Mouse (Mus musculus) heart, adult 2 months (tissue): Measurements from ENCODE around the gene Nyap2. TPM values are rescaled to one million over a fixed set of nuclear protein-coding genes. Genes with fewer than 3 reads are reported as not detected.
A peak's percentile ranks its signal among the peaks of the same experiment; 100 is the strongest.

Experiments
- DNase-seq, 2 experiments: peaks; one replicate each; pipeline ENCODE4 v3.0.0; 2021
- H3K27ac ChIP-seq: fragments of 200-600 bp; 2 replicates; pipeline ENCODE4 v1.8.1; 2022
- H3K27me3 ChIP-seq: fragments of 200-500 bp; 2 replicates; pipeline ENCODE4 v1.6.1; 2012; ENCODE audit warnings: mild to moderate bottlenecking, low read length, inconsistent platforms, mixed read lengths; ENCODE audit not compliant: control insufficient read depth, insufficient read depth
- H3K36me3 ChIP-seq: fragments of 200-500 bp; 2 replicates; pipeline ENCODE4 v1.6.1; 2012; ENCODE audit warnings: low read length, inconsistent platforms; ENCODE audit not compliant: control insufficient read depth, insufficient read depth
- H3K4me1 ChIP-seq: fragments of 200-500 bp; 2 replicates; pipeline ENCODE4 v1.6.1; 2011; ENCODE audit warnings: low read length; ENCODE audit not compliant: control insufficient read depth, insufficient read depth
- H3K4me3 ChIP-seq: fragments of 200-600 bp; 2 replicates; pipeline ENCODE4 v1.8.1; 2022
- H3K79me2 ChIP-seq: fragments of 200-500 bp; replicated peaks from 2 replicates; pipeline ENCODE4 v1.6.1; 2012; ENCODE audit warnings: mild to moderate bottlenecking, inconsistent platforms, low read length, moderate library complexity, mixed read lengths; ENCODE audit not compliant: control insufficient read depth, insufficient read depth
- H3K9ac ChIP-seq: fragments of 200-500 bp; 2 replicates; pipeline ENCODE4 v1.6.1; 2012; ENCODE audit warnings: low read depth, mild to moderate bottlenecking, control low read depth, inconsistent platforms, low read length, mixed read lengths
- CTCF ChIP-seq: fragments of 200-600 bp; IDR thresholded peaks from 2 replicates; pipeline ENCODE4 v1.8.1; 2022; ENCODE audit warnings: antibody characterized with exemption, mild to moderate bottlenecking, moderate library complexity
- EP300 ChIP-seq: fragments of 200-500 bp; IDR thresholded peaks from 2 replicates; pipeline ENCODE4 v1.6.1; 2011; ENCODE audit warnings: low read depth, low read length, control low read depth; ENCODE audit not compliant: insufficient read depth
- POLR2A ChIP-seq: fragments of 200-500 bp; IDR thresholded peaks from 2 replicates; pipeline ENCODE4 v1.6.1; 2011; ENCODE audit warnings: mild to moderate bottlenecking, low read depth, low read length, control low read depth; ENCODE audit not compliant: insufficient read depth
- WGBS: fragments of 180-500 bp; shearing (Covaris S2); methylation state at CpG from one replicate; pipeline ENCODE4 v1.1.7; 2018; 5-methylcytosine and 5-hydroxymethylcytosine counted together
- intact Hi-C: fragments of 180-260 bp; cut with DNase I; formaldehyde crosslinking; loops from one replicate; pipeline ENCODE4 v1.15.1; 2025
- polyA plus RNA-seq: library from polyadenylated mRNA; depleted of rRNA; stranded (reverse); fragments of >200 nt; gene quantifications from 2 replicates; pipeline ENCODE4 v1.2.3, GENCODE M21; 2012
- total RNA-seq, 2 experiments: library from RNA; stranded (reverse); gene quantifications; 2 replicates each; pipeline ENCODE4 v1.2.3; 2021

The Nyap2 gene
- total and polyA plus RNA-seq, 3 experiments: not detected

DNA sequence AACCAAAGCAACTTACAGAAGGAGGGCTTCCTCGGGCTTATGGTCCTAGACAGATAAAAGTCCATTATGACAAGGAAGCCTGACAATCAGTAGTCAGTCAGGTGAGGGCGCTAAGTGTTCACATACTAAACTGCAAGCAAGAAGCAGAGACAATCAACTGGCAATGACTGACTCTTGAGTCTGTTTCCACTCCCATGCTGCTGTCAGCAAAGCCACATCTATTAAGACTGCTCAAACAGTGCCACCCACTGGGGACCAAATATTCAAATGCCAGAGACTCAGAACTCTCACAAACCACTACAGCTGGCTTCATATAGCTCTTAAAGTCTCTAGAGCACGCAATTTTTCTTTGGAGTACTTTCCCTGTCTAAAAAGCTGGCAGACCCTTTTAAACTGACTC is 226.6 kb downstream of the Nyap2 start:
- Histone ChIP-seq H3K79me2 (no peaks in the 10 kb centered on the region), H3K4me1 (no peaks in the 10 kb centered on the region), H3K36me3 (no peaks in the 10 kb centered on the region), H3K27me3 (no peaks in the 10 kb centered on the region), H3K27ac (no peak overlapping the region), H3K4me3 (no peak overlapping the region), H3K9ac (no peak overlapping the region)
- no peak for DNase-seq
- intact Hi-C loops: no loop called here
- TF ChIP-seq CTCF (no peak), EP300 (no peak), POLR2A (no peak)
- 43% methylated on average over 3 of the region's 3 CpGs for WGBS

DNA sequence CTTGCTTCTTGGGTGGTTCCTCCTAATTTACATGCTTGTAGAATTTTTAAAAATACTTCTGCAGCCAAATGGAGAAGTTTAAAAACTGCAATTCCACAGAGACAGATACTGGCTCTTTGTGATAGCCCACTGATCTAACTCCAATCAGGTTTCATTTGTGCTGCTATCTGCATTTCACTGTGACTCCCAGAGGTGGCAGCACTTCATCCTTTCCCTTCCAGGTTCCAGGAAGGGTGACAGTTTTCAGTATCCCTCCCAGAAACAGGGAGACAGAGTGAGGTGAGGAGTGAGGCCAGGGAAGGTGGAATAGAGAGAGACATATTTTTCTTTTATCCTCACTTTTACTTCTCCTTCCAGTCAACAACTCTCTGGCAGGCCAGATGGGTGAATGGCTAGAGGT is 230.7 kb downstream of the Nyap2 start:
- intact Hi-C loops: no loop called here
- H3K9ac ChIP-seq: no peak overlapping the region
- no peak for TF ChIP-seq POLR2A
- no peak for TF ChIP-seq EP300
- TF ChIP-seq CTCF: peak; percentile 18; the same call in 1 of the 2 replicates
- no peak for DNase-seq
- no peak overlapping the region for H3K27ac ChIP-seq
- H3K27me3 ChIP-seq: no peaks in the 10 kb centered on the region
- H3K4me3 ChIP-seq: no peak overlapping the region
- H3K4me1 ChIP-seq: no peaks in the 10 kb centered on the region
- no peaks in the 10 kb centered on the region for H3K79me2 ChIP-seq
- H3K36me3 ChIP-seq: no peaks in the 10 kb centered on the region

DNA sequence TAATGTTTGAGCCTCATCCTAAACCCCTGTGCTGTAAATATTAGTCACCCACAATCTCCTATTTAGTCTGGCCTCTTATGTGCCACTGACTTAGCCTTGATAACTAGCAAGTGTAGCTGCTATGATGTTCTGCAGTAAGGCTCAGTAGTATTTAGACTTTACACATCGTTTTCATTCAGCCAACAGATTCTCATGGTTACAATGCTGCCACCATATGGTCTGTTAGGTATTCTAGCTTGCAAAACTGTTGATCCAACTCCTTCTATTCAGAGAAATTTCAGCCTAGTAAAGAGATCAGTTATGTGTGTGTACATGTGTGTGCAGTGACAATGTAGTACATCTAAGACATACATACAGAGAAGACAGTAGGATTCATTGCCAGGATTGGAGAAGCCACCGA is 231.2 kb downstream of the Nyap2 start:
- intact Hi-C loops: no loop called here
- Histone ChIP-seq H3K4me1 (no peaks in the 10 kb centered on the region), H3K36me3 (no peaks in the 10 kb centered on the region), H3K9ac (no peak overlapping the region), H3K79me2 (no peaks in the 10 kb centered on the region), H3K27ac (no peak overlapping the region), H3K4me3 (no peak overlapping the region), H3K27me3 (no peaks in the 10 kb centered on the region)
- no peak for TF ChIP-seq POLR2A
- no peak for TF ChIP-seq CTCF
- no peak for TF ChIP-seq EP300
- DNase-seq: no peak
- 53% methylated on average over 2 of the region's 2 CpGs for WGBS

DNA sequence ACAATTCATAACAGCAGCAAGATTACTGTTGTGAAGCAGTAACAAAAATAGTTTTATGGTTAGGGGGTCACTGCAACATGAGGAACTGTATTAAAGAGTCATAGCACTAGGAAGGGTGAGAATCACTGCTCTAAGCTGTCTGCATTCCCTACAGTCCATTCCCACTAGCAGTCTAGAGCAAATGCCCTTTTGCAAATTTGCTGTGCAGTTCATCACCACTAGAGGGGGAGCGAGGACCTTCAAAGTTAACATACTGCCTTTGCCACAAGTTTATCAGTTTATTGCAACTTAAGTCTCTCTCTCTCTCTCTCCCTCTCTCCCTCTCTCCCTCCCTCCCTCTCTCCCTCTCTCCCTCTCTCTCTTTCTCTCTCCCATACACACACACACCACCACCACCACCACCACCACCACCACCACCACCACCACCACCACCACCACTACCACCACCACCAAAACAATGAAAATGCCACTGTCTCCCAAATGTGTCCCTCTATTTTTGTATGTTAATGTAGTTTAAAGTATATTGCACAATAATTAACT is 233.4 kb downstream of the Nyap2 start:
- Histone ChIP-seq H3K9ac (no peak overlapping the region), H3K27me3 (no peaks in the 10 kb centered on the region), H3K4me1 (no peaks in the 10 kb centered on the region), H3K36me3 (no peaks in the 10 kb centered on the region), H3K27ac (no peak overlapping the region), H3K79me2 (no peaks in the 10 kb centered on the region), H3K4me3 (no peak overlapping the region)
- TF ChIP-seq CTCF (peak; percentile 72), EP300 (no peak), POLR2A (no peak)
- peak; percentile 18 to 46 for DNase-seq
- intact Hi-C loops: loop anchor here (2.0 kb wide), 1 partner anchor 1331 kb away; no protein-coding TSS in a partner anchor
- WGBS: 3% methylated on average over 1 of the region's 1 CpGs

DNA sequence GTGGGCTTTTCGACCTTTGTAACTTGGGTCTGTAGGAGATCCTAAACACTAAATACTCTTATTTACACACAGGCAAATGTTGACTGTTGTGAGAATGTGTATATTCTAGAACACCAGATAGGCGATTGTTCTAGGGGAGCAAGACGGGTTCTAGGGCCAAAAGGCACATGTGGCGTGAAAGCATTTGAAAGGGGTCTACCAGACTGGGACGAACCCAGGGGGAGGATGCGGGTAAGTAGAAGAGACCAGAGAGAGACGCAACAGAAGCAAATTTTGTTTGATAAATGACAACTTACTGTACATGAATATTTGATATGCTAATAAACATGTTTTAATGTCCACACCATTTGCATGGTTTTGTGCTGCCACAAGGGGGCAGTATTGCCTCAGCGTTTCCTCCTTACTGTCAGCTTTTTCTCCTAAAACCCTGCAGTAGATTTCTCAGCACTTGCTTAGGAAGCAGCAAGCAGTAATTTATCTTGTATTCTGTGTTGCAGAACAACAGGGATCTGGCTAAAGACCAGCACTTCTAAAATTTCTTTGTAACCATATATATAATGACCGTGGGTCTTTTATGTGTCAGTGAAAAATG is 239.7 kb downstream of the Nyap2 start:
- Histone ChIP-seq H3K27ac (no peak overlapping the region), H3K9ac (no peak overlapping the region), H3K4me1 (no peaks in the 10 kb centered on the region), H3K79me2 (no peaks in the 10 kb centered on the region), H3K4me3 (no peak overlapping the region), H3K36me3 (no peaks in the 10 kb centered on the region), H3K27me3 (no peaks in the 10 kb centered on the region)
- intact Hi-C loops: loop anchor here (1.0 to 5.0 kb wide), 2 partner anchors 978 to 1116 kb away; no protein-coding TSS in a partner anchor
- DNase-seq: peak; percentile 38 to 62
- TF ChIP-seq CTCF (peak; percentile 89), EP300 (no peak)
- 58% methylated on average over 9 of the region's 9 CpGs for WGBS

DNA sequence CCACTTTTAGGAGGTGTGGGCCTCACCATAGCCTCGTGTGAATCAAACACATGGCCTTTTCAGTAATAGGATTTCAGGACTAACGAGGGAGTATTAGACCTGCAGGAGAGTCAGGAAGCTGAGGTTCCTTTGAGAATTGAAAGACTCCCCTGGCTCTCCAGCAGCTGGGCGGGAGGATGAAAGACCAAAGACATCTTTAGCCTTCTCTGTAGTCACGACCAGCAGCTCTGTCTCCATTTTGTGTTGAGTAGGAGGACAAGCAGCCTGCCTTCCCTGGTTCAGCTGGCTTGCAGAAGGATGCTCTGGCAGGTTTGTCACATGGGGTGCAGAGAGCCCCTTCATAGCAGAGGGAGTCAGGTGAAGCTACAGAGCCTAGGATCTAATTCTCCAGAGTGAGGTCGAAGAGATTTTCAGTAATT is 240.3 kb downstream of the Nyap2 start:
- Histone ChIP-seq H3K27me3 (no peaks in the 10 kb centered on the region), H3K9ac (no peak overlapping the region), H3K36me3 (no peaks in the 10 kb centered on the region), H3K4me3 (no peak overlapping the region), H3K27ac (no peak overlapping the region), H3K4me1 (no peaks in the 10 kb centered on the region), H3K79me2 (no peaks in the 10 kb centered on the region)
- intact Hi-C loops: loop anchor here (1.0 to 5.0 kb wide), 2 partner anchors 977 to 1115 kb away; no protein-coding TSS in a partner anchor
- DNase-seq: no peak
- no peak for TF ChIP-seq POLR2A
- no peak for TF ChIP-seq CTCF
- TF ChIP-seq EP300: no peak
- WGBS: 67% methylated on average over 5 of the region's 5 CpGs
